Mouse (Mus musculus) lung, embryonic 16.5 days (tissue): ENCODE data around the gene Grap. TPM values are rescaled to one million over a fixed set of nuclear protein-coding genes. Genes with fewer than 3 reads are reported as not detected.
"Not testable (repeated sequence)": the region's sequence is repeated elsewhere in the genome, so short reads cannot be mapped to it uniquely, and the experiment has no call there.

ENCODE experiments used
- ATAC-seq: fragments of 200-750 bp; cut with Nextera tagmentation; 2 replicates; pipeline ENCODE4 v1.8.0; 2017; ENCODE audit warnings: low read depth, mild to moderate bottlenecking, moderate library complexity
- H3K27ac ChIP-seq: fragments of 300-500 bp; sonication (generic); 2 replicates; pipeline ENCODE4 v1.5.1; 2014; ENCODE audit warnings: mild to moderate bottlenecking, control low read depth, low read length
- H3K27me3 ChIP-seq: fragments of 300-500 bp; sonication (generic); 2 replicates; pipeline ENCODE4 v1.6.1; 2014; ENCODE audit warnings: low read depth, low read length, mixed read lengths; ENCODE audit not compliant: control insufficient read depth, insufficient read depth
- H3K36me3 ChIP-seq: fragments of 300-500 bp; sonication (generic); 2 replicates; pipeline ENCODE4 v1.6.1; 2014; ENCODE audit warnings: low read length; ENCODE audit not compliant: control insufficient read depth, insufficient read depth
- H3K4me1 ChIP-seq: fragments of 300-500 bp; sonication (generic); replicated peaks from 2 replicates; pipeline ENCODE4 v1.6.1; 2014; ENCODE audit warnings: low read length, mixed read lengths; ENCODE audit not compliant: control insufficient read depth, insufficient read depth
- H3K4me2 ChIP-seq: fragments of 300-500 bp; sonication (generic); 2 replicates; pipeline ENCODE4 v1.6.1; 2014; ENCODE audit warnings: low read depth, low read length, control low read depth
- H3K4me3 ChIP-seq: fragments of 300-500 bp; sonication (generic); 2 replicates; pipeline ENCODE4 v1.5.1; 2014; ENCODE audit warnings: mild to moderate bottlenecking, low read length, control low read depth
- H3K9ac ChIP-seq: fragments of 300-500 bp; sonication (generic); 2 replicates; pipeline ENCODE4 v1.6.1; 2014; ENCODE audit warnings: low read length, control low read depth
- H3K9me3 ChIP-seq: fragments of 300-500 bp; sonication (generic); 2 replicates; pipeline ENCODE4 v1.6.1; 2016; ENCODE audit warnings: low read length; ENCODE audit not compliant: control insufficient read depth
- whole genome bisulfite sequencing: fragments of 180-500 bp; shearing (Covaris S2); extraction: QIAGEN DNeasy Blood & Tissue Kit; methylation state at CpG from one replicate; pipeline ENCODE4 v1.1.7; 2014; 5-methylcytosine and 5-hydroxymethylcytosine counted together
- polyA plus RNA-seq: library from polyadenylated mRNA; unstranded; fragments of >200 nt; fragmentation: Nextera tagmentation; extraction: Ambion mirVana; gene quantifications from 2 replicates; pipeline ENCODE4 v1.2.1, GENCODE M21; 2015

Grap gene
- polyA plus RNA-seq, 1 experiment from 2014 or later: 43.1 TPM

- H3K36me3 ChIP-seq: no peaks in the 10 kb centered on the region
- H3K4me2 ChIP-seq: no peak overlapping the region
- no peaks in the 10 kb centered on the region for H3K4me1 ChIP-seq
- H3K9me3 ChIP-seq: no peaks in the 10 kb centered on the region
- H3K27me3 ChIP-seq: no peaks in the 10 kb centered on the region
- H3K4me3 ChIP-seq: no peak overlapping the region
- ATAC-seq: no peak
- H3K9ac ChIP-seq: no peak overlapping the region
- H3K27ac ChIP-seq: no peak overlapping the region
- 61% methylated on average over 1 of the region's 1 CpGs for WGBS
Observed at GRCm38 (mm10) chr11:61637413-61637812, 15.7 kb upstream of the Grap start.

GRCm38 (mm10) chr11:61637856-61638255 is 15.2 kb upstream of the Grap start:
- no peak overlapping the region for H3K4me2 ChIP-seq
- H3K4me1 ChIP-seq: no peaks in the 10 kb centered on the region
- H3K9me3 ChIP-seq: no peaks in the 10 kb centered on the region
- no peaks in the 10 kb centered on the region for H3K27me3 ChIP-seq
- ATAC-seq: no peak
- no peak overlapping the region for H3K9ac ChIP-seq
- H3K27ac ChIP-seq: no peak overlapping the region
- H3K36me3 ChIP-seq: no peaks in the 10 kb centered on the region
- WGBS: 84% methylated on average over 3 of the region's 3 CpGs
- no peak overlapping the region for H3K4me3 ChIP-seq

- H3K4me3 ChIP-seq: no peak overlapping the region
- ATAC-seq: no peak
- no peaks in the 10 kb centered on the region for H3K27me3 ChIP-seq
- no peaks in the 10 kb centered on the region for H3K9me3 ChIP-seq
- H3K4me2 ChIP-seq: no peak overlapping the region
- no peak overlapping the region for H3K9ac ChIP-seq
- H3K4me1 ChIP-seq: peaks cover 4% of the 10 kb centered on the region; the same call in 1 of the 2 replicates
- 49% methylated on average over 12 of the region's 12 CpGs for WGBS
- no peak overlapping the region for H3K27ac ChIP-seq
- H3K36me3 ChIP-seq: no peaks in the 10 kb centered on the region
Observed at GRCm38 (mm10) chr11:61638764-61639536, 14.1 kb upstream of the Grap start.

- Histone ChIP-seq H3K9ac (no peak overlapping the region), H3K27me3 (no peaks in the 10 kb centered on the region), H3K9me3 (no peaks in the 10 kb centered on the region), H3K4me2 (no peak overlapping the region), H3K4me3 (no peak overlapping the region), H3K27ac (no peak overlapping the region), H3K36me3 (no peaks in the 10 kb centered on the region), H3K4me1 (peaks cover 8% of the 10 kb centered on the region; the same call in 1 of the 2 replicates)
- ATAC-seq: no peak
- WGBS: 78% methylated on average over 6 of the region's 6 CpGs
Observed at GRCm38 (mm10) chr11:61639601-61640177, 13.4 kb upstream of the Grap start.

GRCm38 (mm10) chr11:61640585-61640984 is 12.5 kb upstream of the Grap start:
- H3K4me1 ChIP-seq, H3K27me3 ChIP-seq, H3K36me3 ChIP-seq, ATAC-seq, H3K4me3 ChIP-seq, H3K9ac ChIP-seq, H3K27ac ChIP-seq, H3K4me2 ChIP-seq, H3K9me3 ChIP-seq: not testable (repeated sequence)
- WGBS: 53% methylated on average over 9 of the region's 9 CpGs

- Histone ChIP-seq H3K4me3 (no peak overlapping the region), H3K36me3 (no peaks in the 10 kb centered on the region), H3K4me2 (no peak overlapping the region), H3K27ac (no peak overlapping the region), H3K9me3 (no peaks in the 10 kb centered on the region), H3K4me1 (peaks cover 8% of the 10 kb centered on the region; the same call in 1 of the 2 replicates), H3K27me3 (no peaks in the 10 kb centered on the region), H3K9ac (no peak overlapping the region)
- ATAC-seq: no peak
- WGBS: 77% methylated on average over 7 of the region's 7 CpGs
Observed at GRCm38 (mm10) chr11:61642106-61642505, 11.0 kb upstream of the Grap start.

GRCm38 (mm10) chr11:61643184-61643961 is 9.7 kb upstream of the Grap start:
- Histone ChIP-seq H3K4me3 (no peak overlapping the region), H3K27ac (no peak overlapping the region), H3K9me3 (no peaks in the 10 kb centered on the region), H3K9ac (no peak overlapping the region), H3K27me3 (no peaks in the 10 kb centered on the region), H3K4me2 (no peak overlapping the region), H3K4me1 (peaks cover 8% of the 10 kb centered on the region; the same call in 1 of the 2 replicates), H3K36me3 (no peaks in the 10 kb centered on the region)
- ATAC-seq: no peak
- 60% methylated on average over 5 of the region's 5 CpGs for WGBS

GRCm38 (mm10) chr11:61644576-61645326 is 8.3 kb upstream of the Grap start:
- ATAC-seq: peak; percentile 57; the same call in 1 of the 2 replicates
- H3K4me3 ChIP-seq: no peak overlapping the region
- 39% methylated on average over 11 of the region's 11 CpGs for WGBS
- no peak overlapping the region for H3K9ac ChIP-seq
- H3K36me3 ChIP-seq: no peaks in the 10 kb centered on the region
- peaks cover 8% of the 10 kb centered on the region; the same call in 1 of the 2 replicates for H3K4me1 ChIP-seq
- H3K27ac ChIP-seq: peak overlapping the region; percentile 58
- no peak overlapping the region for H3K4me2 ChIP-seq
- H3K9me3 ChIP-seq: no peaks in the 10 kb centered on the region
- no peaks in the 10 kb centered on the region for H3K27me3 ChIP-seq
